Mouse (Mus musculus): ENCODE results near the gene Vmp1. TPM values are rescaled to one million over a fixed set of nuclear protein-coding genes. Genes with fewer than 3 reads are reported as not detected.

Gene Vmp1
- polyA plus RNA-seq (2012; rRNA removed): 113 and 132 TPM in 2 replicates

DNA sequence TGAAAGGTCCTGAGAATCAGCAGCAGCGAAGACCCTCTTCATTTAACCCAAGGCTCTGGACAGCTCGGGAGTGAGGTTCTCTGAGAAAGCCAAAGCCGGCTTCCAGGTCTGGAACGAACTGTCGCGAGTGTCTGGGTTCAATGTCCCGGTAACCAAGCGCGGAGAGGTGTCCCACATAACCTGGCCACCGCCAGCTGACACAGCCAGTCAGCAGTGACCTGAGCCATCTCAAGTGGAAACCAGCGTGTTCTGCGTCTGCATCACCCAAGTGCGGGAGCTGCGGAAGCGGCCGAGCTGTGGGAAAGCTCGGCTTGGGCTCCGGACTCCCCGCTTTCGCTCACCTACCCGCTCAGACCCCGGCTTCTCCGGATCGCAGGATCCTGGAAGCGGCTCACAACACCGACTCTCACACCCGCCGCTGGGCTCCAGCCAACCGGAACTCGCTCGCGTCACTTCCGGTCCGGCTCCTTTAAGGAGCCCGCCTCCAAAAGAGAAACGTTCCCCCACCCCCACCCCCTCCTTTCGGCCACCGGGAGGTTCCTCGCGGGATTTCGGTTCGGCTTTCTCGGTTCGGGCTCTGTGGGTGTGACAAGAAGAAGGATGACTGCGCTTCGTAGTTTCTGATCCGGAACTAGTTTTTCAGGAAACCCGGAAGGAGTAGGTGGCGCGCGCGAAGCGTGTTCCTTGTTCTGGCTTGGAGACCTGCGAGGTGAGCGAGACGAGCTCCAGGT, at the start of gene Vmp1, which contains the start of gene Ptrh2:
Gene Vmp1 (minus strand): TSS at position 442 of the 731 bp plus-strand sequence.
Gene Ptrh2 (plus strand): TSS at position 591 of the 731 bp plus-strand sequence.
- Histone ChIP-seq H3K27me3 (ENCODE audit: control insufficient read depth, insufficient read depth, low read length) (no peaks in the 10 kb centered on the region), H3K4me3 (replicated peaks; ENCODE audit: insufficient read depth, low read depth, low read length) (peak within 1 kb of the TSS; percentile 86), H3K4me1 (ENCODE audit: control insufficient read depth, insufficient read depth, low read length) (no peaks in the 10 kb centered on the region), H3K27ac (ENCODE audit: insufficient read depth, low read length) (peak within 1 kb of the TSS; percentile 53)
- TF ChIP-seq POLR2A (IDR thresholded peaks at IDR 0.05; ENCODE audit: borderline replicate concordance, insufficient read depth, low read length) (peak; percentile 69; the same call in 1 of the 2 replicates), CTCF (IDR thresholded peaks at IDR 0.05; ENCODE audit: borderline replicate concordance, insufficient read depth, low read depth, low read length) (no peak)
- WGBS: under 1% methylated on average over 56 of the region's 56 CpGs
- DNase-seq: peak; percentile 91 to 96

DNA sequence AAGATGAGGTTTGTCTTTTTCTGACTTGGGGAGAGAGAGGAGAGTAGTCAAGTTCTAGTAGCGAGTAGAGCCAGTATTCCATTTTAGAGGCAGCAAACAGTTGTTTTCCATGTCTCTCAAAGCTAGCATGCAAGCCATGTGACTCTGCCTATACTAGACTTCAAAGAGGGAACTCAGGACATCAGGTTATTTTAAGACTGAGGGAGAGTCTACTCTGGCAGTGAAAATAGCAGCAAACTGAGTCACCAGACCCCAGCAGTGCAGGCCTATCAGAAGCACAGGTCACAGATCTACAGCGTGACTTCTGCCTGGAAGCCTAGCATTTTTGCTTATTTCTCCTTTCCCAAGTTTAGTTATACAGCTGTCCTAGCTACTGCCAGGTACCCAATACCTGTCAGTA, 47.8 kb upstream of the Vmp1 start:
- Histone ChIP-seq H3K4me1 (ENCODE audit: control insufficient read depth, insufficient read depth, low read length) (no peaks in the 10 kb centered on the region), H3K4me3 (replicated peaks; ENCODE audit: insufficient read depth, low read depth, low read length) (no peak overlapping the region), H3K27ac (ENCODE audit: insufficient read depth, low read length) (no peak overlapping the region), H3K27me3 (ENCODE audit: control insufficient read depth, insufficient read depth, low read length) (no peaks in the 10 kb centered on the region)
- no peak for DNase-seq
- 67% methylated on average over 2 of the region's 2 CpGs for WGBS
- TF ChIP-seq CTCF (IDR thresholded peaks at IDR 0.05; ENCODE audit: borderline replicate concordance, insufficient read depth, low read depth, low read length) (no peak), POLR2A (IDR thresholded peaks at IDR 0.05; ENCODE audit: borderline replicate concordance, insufficient read depth, low read length) (no peak)

GRCm38 (mm10) chr11:86725607-86726006, 42.0 kb upstream of the Vmp1 start:
- TF ChIP-seq CTCF (IDR thresholded peaks at IDR 0.05; ENCODE audit: borderline replicate concordance, insufficient read depth, low read depth, low read length): no peak
- no peak for TF ChIP-seq POLR2A (IDR thresholded peaks at IDR 0.05; ENCODE audit: borderline replicate concordance, insufficient read depth, low read length)
- Histone ChIP-seq H3K27me3 (ENCODE audit: control insufficient read depth, insufficient read depth, low read length) (no peaks in the 10 kb centered on the region), H3K4me1 (ENCODE audit: control insufficient read depth, insufficient read depth, low read length) (no peaks in the 10 kb centered on the region), H3K4me3 (replicated peaks; ENCODE audit: insufficient read depth, low read depth, low read length) (no peak overlapping the region), H3K27ac (ENCODE audit: insufficient read depth, low read length) (no peak overlapping the region)
- no peak for DNase-seq

GRCm38 (mm10) chr11:86724982-86725381, 41.3 kb upstream of the Vmp1 start:
- no peak overlapping the region for H3K4me3 ChIP-seq (replicated peaks; ENCODE audit: insufficient read depth, low read depth, low read length)
- 76% methylated on average over 7 of the region's 7 CpGs for WGBS
- H3K27me3 ChIP-seq (ENCODE audit: control insufficient read depth, insufficient read depth, low read length): no peaks in the 10 kb centered on the region
- no peak for TF ChIP-seq CTCF (IDR thresholded peaks at IDR 0.05; ENCODE audit: borderline replicate concordance, insufficient read depth, low read depth, low read length)
- no peak for TF ChIP-seq POLR2A (IDR thresholded peaks at IDR 0.05; ENCODE audit: borderline replicate concordance, insufficient read depth, low read length)
- H3K4me1 ChIP-seq (ENCODE audit: control insufficient read depth, insufficient read depth, low read length): no peaks in the 10 kb centered on the region
- no peak overlapping the region for H3K27ac ChIP-seq (ENCODE audit: insufficient read depth, low read length)
- DNase-seq: no peak

- Histone ChIP-seq H3K4me1 (ENCODE audit: control insufficient read depth, insufficient read depth, low read length) (no peaks in the 10 kb centered on the region), H3K4me3 (replicated peaks; ENCODE audit: insufficient read depth, low read depth, low read length) (no peak overlapping the region), H3K27me3 (ENCODE audit: control insufficient read depth, insufficient read depth, low read length) (no peaks in the 10 kb centered on the region), H3K27ac (ENCODE audit: insufficient read depth, low read length) (no peak overlapping the region)
- 89% methylated on average over 3 of the region's 3 CpGs for WGBS
- no peak for DNase-seq
- TF ChIP-seq POLR2A (IDR thresholded peaks at IDR 0.05; ENCODE audit: borderline replicate concordance, insufficient read depth, low read length) (no peak), CTCF (IDR thresholded peaks at IDR 0.05; ENCODE audit: borderline replicate concordance, insufficient read depth, low read depth, low read length) (no peak)
Observed at GRCm38 (mm10) chr11:86724004-86724403, 40.4 kb upstream of the Vmp1 start.

DNA sequence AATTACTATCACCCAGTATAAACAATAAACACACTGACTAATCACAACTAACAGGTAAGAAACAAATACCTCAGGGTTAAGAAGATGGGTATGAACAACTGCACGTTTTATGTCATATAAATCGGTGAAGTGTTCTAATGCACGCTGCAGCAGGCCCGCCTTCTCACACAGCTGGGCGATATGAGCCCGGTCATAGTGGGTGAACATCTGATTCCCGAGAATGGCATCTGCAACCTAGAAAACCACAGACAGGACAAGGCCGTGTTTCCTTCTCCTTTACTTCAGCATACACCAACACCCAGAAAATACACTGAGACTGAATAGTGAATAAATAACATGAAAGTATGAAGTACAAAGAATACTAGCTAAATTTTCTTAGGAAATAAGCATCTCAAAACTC, 35.8 kb upstream of the Vmp1 start:
- no peak overlapping the region for H3K4me3 ChIP-seq (replicated peaks; ENCODE audit: insufficient read depth, low read depth, low read length)
- WGBS: 93% methylated on average over 8 of the region's 8 CpGs
- H3K27ac ChIP-seq (ENCODE audit: insufficient read depth, low read length): no peak overlapping the region
- DNase-seq: no peak
- TF ChIP-seq CTCF (IDR thresholded peaks at IDR 0.05; ENCODE audit: borderline replicate concordance, insufficient read depth, low read depth, low read length): no peak
- H3K4me1 ChIP-seq (ENCODE audit: control insufficient read depth, insufficient read depth, low read length): no peaks in the 10 kb centered on the region
- H3K27me3 ChIP-seq (ENCODE audit: control insufficient read depth, insufficient read depth, low read length): no peaks in the 10 kb centered on the region

DNA sequence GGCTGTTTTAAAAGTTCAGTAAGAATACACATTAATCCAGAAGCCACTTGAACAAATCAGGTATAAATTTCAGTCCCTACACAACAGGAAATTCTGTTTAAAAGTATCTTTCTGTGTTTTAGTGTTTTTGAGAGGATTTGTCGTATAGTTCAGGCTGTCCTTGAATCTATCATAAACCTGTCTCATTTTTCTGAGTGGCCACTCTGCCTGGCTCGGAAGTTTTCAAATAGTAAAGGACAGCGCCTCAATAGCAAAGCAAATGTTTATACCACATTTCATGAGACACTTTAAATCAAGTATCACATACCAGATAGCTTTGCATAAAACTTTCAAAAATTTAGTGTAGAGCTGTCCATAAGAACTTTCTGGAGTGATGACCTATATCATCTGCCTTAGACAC, 34.7 kb upstream of the Vmp1 start:
- no peak for TF ChIP-seq CTCF (IDR thresholded peaks at IDR 0.05; ENCODE audit: borderline replicate concordance, insufficient read depth, low read depth, low read length)
- no peak for TF ChIP-seq POLR2A (IDR thresholded peaks at IDR 0.05; ENCODE audit: borderline replicate concordance, insufficient read depth, low read length)
- 96% methylated on average over 3 of the region's 3 CpGs for WGBS
- Histone ChIP-seq H3K27ac (ENCODE audit: insufficient read depth, low read length) (no peak overlapping the region), H3K27me3 (ENCODE audit: control insufficient read depth, insufficient read depth, low read length) (no peaks in the 10 kb centered on the region), H3K4me1 (ENCODE audit: control insufficient read depth, insufficient read depth, low read length) (no peaks in the 10 kb centered on the region), H3K4me3 (replicated peaks; ENCODE audit: insufficient read depth, low read depth, low read length) (no peak overlapping the region)
- DNase-seq: no peak

DNA sequence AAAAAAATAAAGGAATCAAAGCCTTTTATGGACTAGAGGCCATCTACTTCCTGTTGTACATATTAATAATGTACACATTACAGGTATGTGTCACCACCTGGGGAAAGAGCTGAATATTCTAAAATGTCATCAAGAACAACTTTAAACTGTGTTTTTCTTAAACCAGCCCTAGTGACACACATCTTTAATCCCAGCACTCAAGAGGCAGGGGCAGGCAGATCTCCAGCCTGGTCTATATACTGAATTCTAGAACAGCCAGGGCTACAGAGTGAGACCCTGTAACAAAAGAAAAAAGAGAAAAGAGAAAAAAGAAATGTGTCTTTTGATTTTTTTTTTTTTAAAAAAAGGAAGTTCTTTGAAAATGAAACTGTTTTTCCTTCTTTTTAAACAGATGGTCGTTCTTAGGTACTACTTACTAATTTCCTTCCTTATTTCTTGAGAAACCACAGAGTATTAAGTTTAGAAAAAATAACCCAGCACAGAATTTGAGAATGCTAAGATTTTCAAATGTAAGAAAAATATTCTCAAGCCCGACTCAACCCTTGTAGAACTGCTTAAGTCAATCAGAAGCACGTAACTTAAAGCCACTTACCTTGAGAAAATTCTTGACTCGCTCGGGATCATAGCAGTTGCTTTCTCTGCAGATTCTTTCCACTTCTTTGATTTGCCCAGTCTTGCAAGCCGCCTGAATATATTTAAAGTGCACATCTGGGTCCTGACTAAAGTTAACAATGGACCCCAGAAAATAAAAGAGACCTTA, 33.9 kb upstream of the Vmp1 start:
- Histone ChIP-seq H3K4me3 (replicated peaks; ENCODE audit: insufficient read depth, low read depth, low read length) (no peak overlapping the region), H3K27me3 (ENCODE audit: control insufficient read depth, insufficient read depth, low read length) (no peaks in the 10 kb centered on the region), H3K4me1 (ENCODE audit: control insufficient read depth, insufficient read depth, low read length) (no peaks in the 10 kb centered on the region), H3K27ac (ENCODE audit: insufficient read depth, low read length) (no peak overlapping the region)
- TF ChIP-seq CTCF (IDR thresholded peaks at IDR 0.05; ENCODE audit: borderline replicate concordance, insufficient read depth, low read depth, low read length) (no peak), POLR2A (IDR thresholded peaks at IDR 0.05; ENCODE audit: borderline replicate concordance, insufficient read depth, low read length) (no peak)
- 93% methylated on average over 6 of the region's 6 CpGs for WGBS
- no peak for DNase-seq
